Mouse (Mus musculus): ENCODE data around the gene Eif4e3. TPM values are rescaled to one million over a fixed set of nuclear protein-coding genes. Genes with fewer than 3 reads are reported as not detected.

Gene Eif4e3
- 17.2 and 18.0 TPM in 2 replicates for polyA plus RNA-seq (2016; fragmentation: Nextera tagmentation; extraction: Ambion mirVana)

- no peaks in the 10 kb centered on the region for H3K27me3 ChIP-seq
- WGBS, result under 1% methylated on average over 60 of the region's 75 CpGs
- peak; percentile 65 for ATAC-seq (ENCODE audit: insufficient number of reproducible peaks, insufficient read depth, low FRiP score, low TSS enrichment)
These were observed at the start of gene Eif4e3, which contains the start of gene Gm20696 for GRCm38 (mm10) chr6:99666318-99667171. Gene Eif4e3, minus strand, starts transcription at chr6:99666771. Gene Gm20696, minus strand, starts transcription at chr6:99666797.

GRCm38 (mm10) chr6:99715913-99716312 lies 49.3 kb upstream of the Eif4e3 start:
- 66% methylated on average over 5 of the region's 6 CpGs for WGBS
- no peak for ATAC-seq (ENCODE audit: insufficient number of reproducible peaks, insufficient read depth, low FRiP score, low TSS enrichment)
- H3K36me3 ChIP-seq, result no peaks in the 10 kb centered on the region
- no peaks in the 10 kb centered on the region for H3K9me3 ChIP-seq
- 0 out of 2 replicates have a peak, but pooled peaks cover 5% of the 10 kb centered on the region for H3K27me3 ChIP-seq
- H3K9ac ChIP-seq, result no peak overlapping the region
- no peak overlapping the region for H3K27ac ChIP-seq
- no peak overlapping the region for H3K4me3 ChIP-seq
- no peaks in the 10 kb centered on the region for H3K4me1 ChIP-seq
- no peak overlapping the region for H3K4me2 ChIP-seq (replicated peaks)

More at GRCm38 (mm10) chr6:99666318-99667171, at the start of gene Eif4e3, which contains the start of gene Gm20696:
- H3K4me1 ChIP-seq, result peaks cover 30% of the 10 kb centered on the region
- peak within 1 kb of the TSS; percentile 72 for H3K4me3 ChIP-seq
- H3K9ac ChIP-seq, result peak within 1 kb of the TSS; percentile 76
- no peaks in the 10 kb centered on the region for H3K36me3 ChIP-seq
- no peaks in the 10 kb centered on the region for H3K9me3 ChIP-seq
- peak within 1 kb of the TSS; percentile 78 for H3K4me2 ChIP-seq (replicated peaks)
- peak within 1 kb of the TSS; percentile 52 for H3K27ac ChIP-seq

GRCm38 (mm10) chr6:99715191-99715590 lies 48.6 kb upstream of the Eif4e3 start:
- Histone ChIP-seq H3K4me2 (replicated peaks) (no peak overlapping the region), H3K9ac (no peak overlapping the region), H3K27ac (no peak overlapping the region), H3K4me1 (no peaks in the 10 kb centered on the region), H3K27me3 (0 out of 2 replicates have a peak, but pooled peaks cover 5% of the 10 kb centered on the region), H3K9me3 (no peaks in the 10 kb centered on the region), H3K4me3 (no peak overlapping the region), H3K36me3 (no peaks in the 10 kb centered on the region)
- no peak for ATAC-seq (ENCODE audit: insufficient number of reproducible peaks, insufficient read depth, low FRiP score, low TSS enrichment)
- 64% methylated on average over 6 of the region's 6 CpGs for WGBS

GRCm38 (mm10) chr6:99713256-99713655 lies 46.7 kb upstream of the Eif4e3 start:
- no peak for ATAC-seq (ENCODE audit: insufficient number of reproducible peaks, insufficient read depth, low FRiP score, low TSS enrichment)
- Histone ChIP-seq H3K9ac (no peak overlapping the region), H3K4me1 (no peaks in the 10 kb centered on the region), H3K4me3 (no peak overlapping the region), H3K4me2 (replicated peaks) (no peak overlapping the region), H3K36me3 (no peaks in the 10 kb centered on the region), H3K27me3 (0 out of 2 replicates have a peak, but pooled peaks cover 5% of the 10 kb centered on the region), H3K9me3 (no peaks in the 10 kb centered on the region), H3K27ac (no peak overlapping the region)
- WGBS, result 79% methylated on average over 5 of the region's 5 CpGs

GRCm38 (mm10) chr6:99711576-99712101 lies 45.1 kb upstream of the Eif4e3 start:
- WGBS, result 68% methylated on average over 11 of the region's 11 CpGs

GRCm38 (mm10) chr6:99700484-99700883 lies 33.9 kb upstream of the Eif4e3 start:
- Histone ChIP-seq H3K36me3 (no peaks in the 10 kb centered on the region), H3K4me3 (no peak overlapping the region), H3K27me3 (peaks cover 19% of the 10 kb centered on the region; the same call in 1 of the 2 replicates), H3K4me1 (peaks cover 4% of the 10 kb centered on the region; the same call in 1 of the 2 replicates), H3K27ac (no peak overlapping the region), H3K4me2 (replicated peaks) (no peak overlapping the region), H3K9me3 (no peaks in the 10 kb centered on the region), H3K9ac (no peak overlapping the region)
- ATAC-seq (ENCODE audit: insufficient number of reproducible peaks, insufficient read depth, low FRiP score, low TSS enrichment), result no peak
- WGBS, result 51% methylated on average over 3 of the region's 3 CpGs

More at GRCm38 (mm10) chr6:99711576-99712101, 45.1 kb upstream of the Eif4e3 start:
- Histone ChIP-seq H3K36me3 (no peaks in the 10 kb centered on the region), H3K27ac (no peak overlapping the region), H3K4me1 (no peaks in the 10 kb centered on the region), H3K4me2 (replicated peaks) (no peak overlapping the region), H3K4me3 (no peak overlapping the region), H3K9me3 (no peaks in the 10 kb centered on the region), H3K27me3 (0 out of 2 replicates have a peak, but pooled peaks cover 5% of the 10 kb centered on the region), H3K9ac (no peak overlapping the region)
- ATAC-seq (ENCODE audit: insufficient number of reproducible peaks, insufficient read depth, low FRiP score, low TSS enrichment), result no peak

GRCm38 (mm10) chr6:99692916-99693841 lies 26.6 kb upstream of the Eif4e3 start:
- 2% methylated on average over 93 of the region's 110 CpGs for whole genome bisulfite sequencing
- H3K4me1 ChIP-seq, result peaks cover 15% of the 10 kb centered on the region
- H3K27me3 ChIP-seq, result peaks cover 61% of the 10 kb centered on the region
- peak overlapping the region; percentile 76 for H3K4me3 ChIP-seq
- ATAC-seq (ENCODE audit: insufficient number of reproducible peaks, insufficient read depth, low FRiP score, low TSS enrichment), result 0 out of 2 replicates have a peak, but pooled peaks have one; percentile 13
- peak overlapping the region; percentile 88 for H3K9ac ChIP-seq
- no peaks in the 10 kb centered on the region for H3K36me3 ChIP-seq
- H3K9me3 ChIP-seq, result no peaks in the 10 kb centered on the region
- peak overlapping the region; percentile 68; the same call in 1 of the 2 replicates for H3K27ac ChIP-seq
- H3K4me2 ChIP-seq (replicated peaks), result peak overlapping the region; percentile 94

GRCm38 (mm10) chr6:99692206-99692915 lies 25.8 kb upstream of the Eif4e3 start, which contains the start of gene Gpr27:
Gene Gpr27, plus strand, starts transcription at chr6:99692679.
- no peaks in the 10 kb centered on the region for H3K36me3 ChIP-seq
- H3K4me2 ChIP-seq (replicated peaks), result peak within 1 kb of the TSS; percentile 94
- H3K4me3 ChIP-seq, result peak within 1 kb of the TSS; percentile 76
- under 1% methylated on average over 64 of the region's 112 CpGs for WGBS
- H3K4me1 ChIP-seq, result peaks cover 15% of the 10 kb centered on the region
- peak within 1 kb of the TSS; percentile 68 for H3K27ac ChIP-seq
- peak; percentile 57 for ATAC-seq (ENCODE audit: insufficient number of reproducible peaks, insufficient read depth, low FRiP score, low TSS enrichment)
- no peaks in the 10 kb centered on the region for H3K9me3 ChIP-seq
- peaks cover 53% of the 10 kb centered on the region for H3K27me3 ChIP-seq
- H3K9ac ChIP-seq, result peak within 1 kb of the TSS; percentile 88

- peak overlapping the region; percentile 68; the same call in 1 of the 2 replicates for H3K27ac ChIP-seq
- 6% methylated on average over 24 of the region's 25 CpGs for WGBS
- peak overlapping the region; percentile 94 for H3K4me2 ChIP-seq (replicated peaks)
- ATAC-seq (ENCODE audit: insufficient number of reproducible peaks, insufficient read depth, low FRiP score, low TSS enrichment), result 0 out of 2 replicates have a peak, but pooled peaks have one; percentile 17
- peak overlapping the region; percentile 76 for H3K4me3 ChIP-seq
- H3K4me1 ChIP-seq, result peaks cover 15% of the 10 kb centered on the region
- no peaks in the 10 kb centered on the region for H3K9me3 ChIP-seq
- H3K27me3 ChIP-seq, result peaks cover 53% of the 10 kb centered on the region
- H3K9ac ChIP-seq, result peak overlapping the region; percentile 88
- no peaks in the 10 kb centered on the region for H3K36me3 ChIP-seq
These were observed 25.2 kb upstream of the Eif4e3 start for GRCm38 (mm10) chr6:99691666-99692205.

- peaks cover 29% of the 10 kb centered on the region for H3K27me3 ChIP-seq
- WGBS, result 83% methylated on average over 6 of the region's 6 CpGs
- H3K9me3 ChIP-seq, result no peaks in the 10 kb centered on the region
These were observed 21.9 kb upstream of the Eif4e3 start for GRCm38 (mm10) chr6:99688513-99688912.

More at GRCm38 (mm10) chr6:99688513-99688912, 21.9 kb upstream of the Eif4e3 start:
- Histone ChIP-seq H3K4me3 (no peak overlapping the region), H3K36me3 (no peaks in the 10 kb centered on the region), H3K4me2 (replicated peaks) (no peak overlapping the region), H3K4me1 (peaks cover 8% of the 10 kb centered on the region), H3K9ac (no peak overlapping the region), H3K27ac (no peak overlapping the region)
- ATAC-seq (ENCODE audit: insufficient number of reproducible peaks, insufficient read depth, low FRiP score, low TSS enrichment), result no peak

Measured in embryonic facial prominence, embryonic 12.5 days (tissue).